Mouse (Mus musculus) myocyte (in vitro differentiated cells): ENCODE results near the gene Atp8a1.

Experiments used
- E2F4 ChIP-seq: IDR thresholded peaks from one replicate; pipeline ENCODE4 v1.6.1; 2011; ENCODE audit warnings: mild to moderate bottlenecking, control low read depth, moderate library complexity; ENCODE audit not compliant: insufficient read depth
- MAX ChIP-seq: IDR thresholded peaks from one replicate; pipeline ENCODE4 v1.6.1; 2011; ENCODE audit warnings: low read depth, mild to moderate bottlenecking, control low read depth
- POLR2A ChIP-seq: IDR thresholded peaks from one replicate; pipeline ENCODE4 v1.6.1; 2011; ENCODE audit warnings: low read depth, mild to moderate bottlenecking, control low read depth, moderate library complexity; ENCODE audit not compliant: insufficient read length
- POLR2AphosphoS2 ChIP-seq: IDR thresholded peaks from one replicate; pipeline ENCODE4 v1.6.1; 2011; ENCODE audit warnings: low read depth, control low read depth; ENCODE audit not compliant: insufficient read length
- TCF12 ChIP-seq: IDR thresholded peaks from one replicate; pipeline ENCODE4 v1.6.1; 2011; ENCODE audit warnings: mild to moderate bottlenecking, control low read depth; ENCODE audit not compliant: poor library complexity, insufficient read depth, severe bottlenecking
- USF1 ChIP-seq: IDR thresholded peaks from one replicate; pipeline ENCODE4 v1.6.1; 2011; ENCODE audit warnings: low read depth, mild to moderate bottlenecking, control low read depth, moderate library complexity

GRCm38 (mm10) chr5:67654572-67654971, 192.7 kb downstream of the Atp8a1 start:
- TF ChIP-seq POLR2A (no peak), POLR2AphosphoS2 (no peak), TCF12 (no peak), MAX (no peak), USF1 (no peak), E2F4 (no peak)
